Mouse (Mus musculus) kidney, postnatal 25 days (tissue): ENCODE measurements around the gene Bhlha9.
A peak's percentile ranks its signal among the peaks of the same experiment; 100 is the strongest.

ENCODE experiments used
- DNase-seq, 2 experiments: peaks; one replicate each; pipeline ENCODE4 v3.0.0; 2021; ENCODE audit warnings: mixed read lengths in 2 of 2

Bhlha9 gene

DNA sequence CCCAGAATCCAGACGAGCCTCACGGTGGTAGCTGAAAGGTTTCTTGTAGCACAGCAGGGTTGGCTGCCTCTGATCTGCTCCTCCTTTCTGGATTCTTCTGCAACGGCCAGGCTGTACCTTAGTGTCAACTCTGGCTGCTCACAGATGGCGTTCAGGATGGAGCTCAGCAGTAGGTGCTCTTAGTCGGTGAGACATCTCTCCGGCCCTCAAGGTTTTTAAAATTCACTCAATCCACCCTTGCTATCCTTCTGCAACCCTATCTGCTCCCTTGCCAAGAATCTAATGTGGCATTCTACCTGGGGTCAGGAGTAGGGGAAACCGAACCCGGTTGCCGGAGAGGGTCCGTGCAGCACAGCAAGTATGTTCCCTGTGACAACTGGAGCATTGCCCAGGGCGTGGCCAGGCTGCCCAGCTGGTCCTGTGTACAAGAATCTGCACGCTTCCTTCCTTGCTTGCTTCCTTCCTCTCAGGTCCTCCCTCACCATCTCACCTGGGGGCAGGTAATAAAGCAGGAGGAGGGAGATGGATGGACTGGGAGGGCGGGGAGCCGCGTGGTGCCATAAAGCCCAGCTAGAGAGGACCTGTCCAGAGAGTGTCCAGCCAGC, at the start of gene Bhlha9:
Gene Bhlha9, plus strand, starts transcription at position 600 of the 605 bp plus-strand sequence.
- DNase-seq = no peak

GRCm38 (mm10) chr11:76622566-76623205, 49.6 kb upstream of the Bhlha9 start:
- peak; percentile 45 to 74 for DNase-seq

- DNase-seq = peak; percentile 77 to 83
These were observed 48.9 kb upstream of the Bhlha9 start for GRCm38 (mm10) chr11:76623206-76623961.

- no peak for DNase-seq
These were observed 48.2 kb upstream of the Bhlha9 start for GRCm38 (mm10) chr11:76624071-76624470.

- no peak for DNase-seq
These were observed 47.4 kb upstream of the Bhlha9 start for GRCm38 (mm10) chr11:76624881-76625280.

DNA sequence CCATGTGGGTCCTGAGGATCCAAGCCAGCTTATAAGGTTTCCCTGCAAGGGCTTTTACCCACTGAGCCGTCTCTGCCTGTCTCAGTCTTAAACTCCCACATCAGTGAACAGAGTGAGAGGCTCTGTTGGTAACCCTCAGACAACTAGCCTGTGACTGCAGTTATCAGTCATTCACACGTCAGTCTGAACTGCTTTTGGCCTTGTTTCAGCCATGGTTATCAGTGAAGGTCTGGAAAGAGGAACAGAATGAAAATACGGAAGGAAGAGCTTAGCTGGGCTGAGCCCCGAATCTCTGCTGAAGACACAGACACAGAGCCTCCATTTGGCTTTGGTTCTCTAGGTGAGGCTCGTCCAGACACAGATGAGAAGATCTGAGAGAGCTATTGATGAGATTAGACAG, 43.7 kb upstream of the Bhlha9 start:
- DNase-seq = no peak

DNA sequence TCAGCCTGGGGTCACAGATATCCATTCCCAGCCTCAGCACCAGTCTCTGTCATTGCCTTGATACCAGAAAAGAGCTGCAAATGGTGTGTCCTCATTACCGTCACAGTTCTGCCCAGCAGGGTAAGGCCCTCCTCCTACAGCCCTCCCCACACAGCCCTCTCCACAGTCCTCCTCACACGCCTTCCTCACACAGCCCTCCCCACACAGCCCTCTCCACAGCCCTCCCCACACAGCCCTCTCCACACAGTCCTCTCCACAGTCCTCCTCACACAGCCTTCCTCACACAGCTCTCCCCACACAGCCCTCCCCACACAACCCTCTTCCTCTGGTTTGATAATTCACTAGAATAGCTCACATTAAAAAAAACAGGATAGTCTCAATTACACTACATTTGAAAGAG, 42.2 kb upstream of the Bhlha9 start:
- DNase-seq = no peak

DNA sequence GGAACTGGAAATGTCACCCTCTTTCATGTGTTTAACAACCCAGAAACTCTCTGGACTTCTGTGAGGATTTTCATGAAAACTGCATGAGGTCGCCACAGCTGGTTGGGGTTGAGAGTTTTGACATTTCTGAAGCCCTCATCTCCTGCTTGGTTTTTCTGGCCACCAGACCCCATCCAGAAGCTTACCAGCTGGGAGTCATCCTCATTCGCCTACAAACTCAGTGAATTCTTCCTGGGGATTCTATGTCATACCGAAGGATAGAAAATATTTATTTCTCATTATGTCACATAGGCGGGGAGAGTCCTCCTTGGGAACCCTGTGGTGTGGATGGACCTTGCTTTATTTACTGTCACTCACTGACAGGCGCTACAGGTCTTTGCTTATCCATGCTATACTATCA, 41.8 kb upstream of the Bhlha9 start:
- no peak for DNase-seq

DNA sequence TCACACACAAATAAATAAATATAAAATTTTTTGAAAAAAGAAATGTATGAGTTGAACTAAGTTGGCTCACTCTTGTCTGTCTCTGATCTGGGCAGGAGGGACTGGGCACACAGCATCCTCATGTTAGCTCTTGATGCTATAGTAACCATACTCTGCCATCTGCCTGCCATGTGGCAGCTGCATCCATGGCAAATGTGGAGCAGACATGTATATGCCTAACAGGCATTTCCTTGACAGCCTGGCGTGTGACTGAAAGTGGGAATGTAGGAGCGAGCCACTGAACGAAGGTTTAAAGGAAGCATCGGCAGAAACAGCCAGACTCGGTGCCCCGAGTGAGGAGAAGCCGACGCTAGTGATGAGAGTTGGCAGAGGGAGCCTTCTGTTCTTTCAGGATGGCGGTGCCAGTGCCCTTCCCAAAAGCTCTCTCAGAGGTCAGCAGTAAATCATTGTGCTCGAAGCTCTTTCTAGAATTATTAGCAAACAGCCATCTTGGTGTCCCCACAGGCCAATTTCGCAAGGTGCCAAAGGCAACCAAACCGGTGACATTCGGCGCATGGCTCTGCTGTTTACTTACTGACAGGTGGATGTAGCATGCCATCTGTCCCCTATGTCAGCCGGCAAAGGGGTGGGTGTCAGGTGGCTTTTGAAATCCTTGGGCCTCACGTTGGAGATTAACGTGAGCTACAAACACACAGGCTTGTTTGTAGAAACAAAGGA, 32.8 kb upstream of the Bhlha9 start:
- DNase-seq = no peak

GRCm38 (mm10) chr11:76640231-76640630, 32.0 kb upstream of the Bhlha9 start:
- DNase-seq = no peak

DNA sequence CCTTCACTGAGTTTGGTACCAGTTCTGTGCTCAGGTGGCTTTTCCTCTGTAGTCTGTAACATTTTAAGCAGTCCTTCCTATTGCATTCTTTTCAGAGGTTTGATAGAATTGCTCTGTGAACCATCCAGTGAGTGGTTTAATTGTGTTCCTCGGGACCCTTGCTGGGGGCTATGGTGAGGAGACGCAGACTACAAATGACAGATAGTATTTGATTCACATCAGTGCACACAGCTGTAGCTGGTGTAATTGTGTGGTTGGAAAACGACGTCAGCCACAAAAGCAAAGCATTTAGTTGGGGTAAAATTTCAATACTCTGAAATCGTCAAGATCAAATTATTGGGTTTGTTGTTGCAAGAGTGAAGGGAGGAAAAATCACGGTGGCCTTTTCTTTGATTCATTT, 28.0 kb upstream of the Bhlha9 start:
- no peak for DNase-seq

- DNase-seq = no peak
These were observed 27.2 kb upstream of the Bhlha9 start for GRCm38 (mm10) chr11:76645036-76645435.

- DNase-seq = peak; percentile 83 to 94
These were observed 26.3 kb upstream of the Bhlha9 start for GRCm38 (mm10) chr11:76645955-76646354.

DNA sequence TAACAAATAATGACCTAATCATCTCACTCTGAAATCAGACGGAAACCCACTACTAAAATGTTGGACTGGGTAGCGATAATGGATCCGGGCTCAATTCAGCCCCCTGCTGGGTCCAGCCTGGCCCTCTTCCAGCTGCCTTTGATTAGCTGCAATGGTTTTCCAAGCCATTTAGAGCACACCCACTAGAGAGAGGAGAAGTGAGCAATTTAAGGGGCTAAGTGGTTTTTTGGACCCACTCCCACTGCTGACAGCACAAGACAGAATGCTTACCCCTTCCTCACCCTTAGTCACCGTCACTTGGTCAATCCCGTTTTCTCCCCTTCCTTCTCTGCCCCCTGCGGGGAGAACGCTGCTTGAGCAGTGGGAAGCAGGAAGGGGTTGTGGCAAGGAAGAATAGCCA, 25.2 kb upstream of the Bhlha9 start:
- no peak for DNase-seq

GRCm38 (mm10) chr11:76647500-76647899, 24.8 kb upstream of the Bhlha9 start:
- peak; percentile 79 to 86 for DNase-seq

DNA sequence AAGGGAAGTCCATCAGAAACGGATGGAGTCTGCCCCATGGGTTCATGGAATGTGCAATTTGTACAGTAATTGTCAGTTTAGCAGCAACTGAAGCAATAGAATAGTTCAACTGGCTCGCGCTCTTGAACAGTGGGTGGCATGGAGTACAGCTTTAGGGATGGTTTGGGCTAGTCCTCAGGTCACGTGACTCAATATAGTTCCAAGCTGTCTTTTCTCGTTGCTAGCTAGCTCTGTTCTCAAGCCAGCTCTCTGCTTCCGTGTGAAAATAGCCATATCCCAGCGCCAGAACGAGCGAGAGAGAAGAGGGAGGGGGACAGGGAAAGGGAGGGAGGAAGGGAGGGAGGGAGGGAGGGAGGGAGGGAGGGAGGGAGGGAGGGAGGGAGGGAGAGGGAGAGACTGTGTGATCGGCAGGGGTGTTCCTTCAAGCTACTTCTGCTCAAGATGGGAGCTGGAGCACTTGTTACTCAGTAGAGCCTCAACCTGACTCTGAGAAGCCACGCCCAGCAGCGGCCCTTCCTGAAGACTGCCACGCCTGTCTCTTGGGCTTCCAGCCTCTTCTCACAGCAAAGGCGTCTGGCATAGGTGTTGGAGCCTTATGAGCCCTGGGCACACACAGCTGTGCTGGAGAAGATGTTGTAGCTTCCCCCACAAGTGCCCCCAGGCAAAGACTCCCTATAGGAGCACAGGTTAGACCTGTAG, 21.3 kb upstream of the Bhlha9 start:
- no peak for DNase-seq

- DNase-seq = no peak
These were observed 19.4 kb upstream of the Bhlha9 start for GRCm38 (mm10) chr11:76652838-76653334.

DNA sequence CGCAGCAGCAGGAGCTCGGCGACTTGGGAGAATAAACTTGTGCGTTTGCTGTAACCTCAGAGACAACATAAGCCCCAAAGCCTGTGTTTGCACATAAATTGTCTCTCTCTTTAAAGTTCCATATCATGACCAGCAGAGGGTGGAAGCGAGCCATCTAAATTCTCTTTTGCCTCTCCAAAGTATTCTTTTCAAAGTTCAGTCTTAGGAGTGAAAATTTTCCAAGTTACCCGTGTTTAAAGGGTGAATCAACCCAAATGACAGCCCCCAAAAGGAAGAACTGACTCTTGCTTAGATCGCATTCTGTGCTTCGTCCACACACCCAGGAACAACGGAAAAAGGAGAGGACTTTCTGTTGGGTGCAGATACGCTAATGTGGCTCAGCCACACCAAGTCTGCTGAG, 17.2 kb upstream of the Bhlha9 start:
- DNase-seq = peak in 1 of 2 experiments; percentile 64

GRCm38 (mm10) chr11:76657450-76657970, 14.8 kb upstream of the Bhlha9 start:
- DNase-seq = no peak

DNA sequence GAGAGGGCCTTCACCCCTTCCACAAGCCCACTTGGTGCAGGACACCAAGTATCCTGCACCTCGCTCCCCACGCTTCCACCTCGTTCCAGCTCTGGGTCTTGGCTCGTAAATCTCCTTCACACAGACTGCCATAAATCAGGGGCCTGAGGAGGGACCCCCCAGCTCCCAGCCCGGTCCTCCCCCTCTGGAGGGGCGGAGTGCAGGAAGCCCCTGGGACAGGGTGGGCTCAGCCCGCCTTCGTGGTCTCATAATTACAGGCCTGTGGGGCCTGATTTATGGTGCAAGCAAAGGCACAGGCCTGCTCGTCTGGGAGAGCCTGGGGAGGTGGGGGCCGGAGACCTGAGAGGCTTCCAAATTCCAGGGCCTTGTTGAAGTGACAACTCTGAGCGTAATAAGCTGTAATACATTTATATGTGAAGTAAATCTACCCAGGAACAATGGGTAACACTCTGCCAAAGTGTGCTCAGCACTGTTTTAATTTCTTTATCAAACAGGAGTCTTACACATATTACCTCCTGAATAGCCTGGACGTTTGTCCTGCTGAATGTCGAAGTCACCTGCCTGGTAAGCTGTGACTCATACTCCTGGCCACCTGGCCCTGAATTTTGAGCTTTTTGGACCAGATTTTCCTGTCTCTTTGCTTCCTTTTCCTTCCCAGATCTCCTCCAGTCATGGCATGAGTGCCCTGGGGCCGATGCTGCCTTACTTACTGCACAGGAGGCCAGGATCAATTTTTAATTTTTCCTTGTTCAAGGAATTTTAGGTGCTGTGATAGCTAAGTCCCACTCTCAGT, 12.9 kb upstream of the Bhlha9 start:
- DNase-seq = no peak

GRCm38 (mm10) chr11:76661790-76662468, 10.3 kb upstream of the Bhlha9 start:
- no peak for DNase-seq
